Mouse (Mus musculus): Measurements from ENCODE around the gene Tfeb.

The Tfeb gene

GRCm38 (mm10) chr17:47711883-47712282 lies 24.9 kb upstream of the Tfeb start:
- DNase-seq (ENCODE audit: low spot score in 2 of 2) = no peak

- no peak for DNase-seq (ENCODE audit: low spot score in 2 of 2)
Measured at GRCm38 (mm10) chr17:47712889-47713571, 23.8 kb upstream of the Tfeb start.

- no peak for DNase-seq (ENCODE audit: low spot score in 2 of 2)
Measured at GRCm38 (mm10) chr17:47715037-47715436, 21.8 kb upstream of the Tfeb start.

- no peak for DNase-seq (ENCODE audit: low spot score in 2 of 2)
Measured at GRCm38 (mm10) chr17:47721183-47721582, 15.6 kb upstream of the Tfeb start.

GRCm38 (mm10) chr17:47726566-47726965 lies 10.3 kb upstream of the Tfeb start, which contains the start of gene Pgc:
Gene Pgc, plus strand, starts transcription at chr17:47726842.
- no peak for DNase-seq (ENCODE audit: low spot score in 2 of 2)

GRCm38 (mm10) chr17:47730633-47731575 lies 5.9 kb upstream of the Tfeb start:
- DNase-seq (ENCODE audit: low spot score in 2 of 2) = no peak

GRCm38 (mm10) chr17:47735553-47736100 lies 1.2 kb upstream of the Tfeb start:
- DNase-seq (ENCODE audit: low spot score in 2 of 2) = no peak

GRCm38 (mm10) chr17:47737271-47738065 lies 638 bp downstream of the Tfeb start:
- DNase-seq (ENCODE audit: low spot score in 2 of 2) = peak; percentile 65 to 71

GRCm38 (mm10) chr17:47738066-47738878 lies 1.4 kb downstream of the Tfeb start:
- peak in 1 of 2 experiments; percentile 14 for DNase-seq (ENCODE audit: low spot score in 2 of 2)

- no peak for DNase-seq (ENCODE audit: low spot score in 2 of 2)
Measured at GRCm38 (mm10) chr17:47738879-47739798, 2.3 kb downstream of the Tfeb start.

- DNase-seq (ENCODE audit: low spot score in 2 of 2) = no peak
Measured at GRCm38 (mm10) chr17:47740186-47740585, 3.4 kb downstream of the Tfeb start.

GRCm38 (mm10) chr17:47742991-47743734 lies 6.3 kb downstream of the Tfeb start:
- DNase-seq (ENCODE audit: low spot score in 2 of 2) = no peak

GRCm38 (mm10) chr17:47744086-47744485 lies 7.3 kb downstream of the Tfeb start:
- no peak for DNase-seq (ENCODE audit: low spot score in 2 of 2)

- no peak for DNase-seq (ENCODE audit: low spot score in 2 of 2)
Measured at GRCm38 (mm10) chr17:47744746-47745368, 8.0 kb downstream of the Tfeb start.

- DNase-seq (ENCODE audit: low spot score in 2 of 2) = no peak
Measured at GRCm38 (mm10) chr17:47748791-47749553, 12.1 kb downstream of the Tfeb start.

- DNase-seq (ENCODE audit: low spot score in 2 of 2) = no peak
Measured at GRCm38 (mm10) chr17:47749626-47750025, 12.8 kb downstream of the Tfeb start.

- DNase-seq (ENCODE audit: low spot score in 2 of 2) = no peak
Measured at GRCm38 (mm10) chr17:47750101-47750500, 13.3 kb downstream of the Tfeb start.

- no peak for DNase-seq (ENCODE audit: low spot score in 2 of 2)
Measured at GRCm38 (mm10) chr17:47751811-47752210, 15.0 kb downstream of the Tfeb start.
